Mouse (Mus musculus): Measurements from ENCODE around the gene Kcnc2. TPM values are rescaled to one million over a fixed set of nuclear protein-coding genes. Genes with fewer than 3 reads are reported as not detected.

Kcnc2 gene
- polyA plus RNA-seq, 1 experiment from 2014 or later: 2.3 TPM

GRCm38 (mm10) chr10:112277996-112278395, 7.1 kb downstream of the Kcnc2 start:
- no peak overlapping the region for H3K4me3 ChIP-seq
- 0 out of 2 replicates have a peak, but pooled peaks have one; percentile 43 for ATAC-seq
- H3K27me3 ChIP-seq: 0 out of 2 replicates have a peak, but pooled peaks cover 7% of the 10 kb centered on the region
- H3K27ac ChIP-seq: no peak overlapping the region
- 89% methylated on average over 3 of the region's 3 CpGs for WGBS
- H3K9me3 ChIP-seq (replicated peaks): no peaks in the 10 kb centered on the region
- no peaks in the 10 kb centered on the region for H3K36me3 ChIP-seq (ENCODE audit: poor library complexity, severe bottlenecking)
- H3K9ac ChIP-seq: no peak overlapping the region
- H3K4me1 ChIP-seq: no peaks in the 10 kb centered on the region
- no peak overlapping the region for H3K4me2 ChIP-seq

GRCm38 (mm10) chr10:112315136-112315535, 44.2 kb downstream of the Kcnc2 start:
- ATAC-seq: no peak
- no peak overlapping the region for H3K27ac ChIP-seq
- H3K27me3 ChIP-seq: no peaks in the 10 kb centered on the region
- no peaks in the 10 kb centered on the region for H3K4me1 ChIP-seq
- H3K9me3 ChIP-seq (replicated peaks): no peaks in the 10 kb centered on the region
- WGBS: 65% methylated on average over 11 of the region's 11 CpGs
- no peaks in the 10 kb centered on the region for H3K36me3 ChIP-seq (ENCODE audit: poor library complexity, severe bottlenecking)
- no peak overlapping the region for H3K9ac ChIP-seq
- no peak overlapping the region for H3K4me3 ChIP-seq
- H3K4me2 ChIP-seq: no peak overlapping the region

- Histone ChIP-seq H3K4me3 (no peak overlapping the region), H3K27ac (no peak overlapping the region), H3K9me3 (replicated peaks) (no peaks in the 10 kb centered on the region), H3K27me3 (no peaks in the 10 kb centered on the region), H3K9ac (no peak overlapping the region), H3K4me2 (no peak overlapping the region), H3K4me1 (no peaks in the 10 kb centered on the region), H3K36me3 (ENCODE audit: poor library complexity, severe bottlenecking) (no peaks in the 10 kb centered on the region)
- WGBS: 88% methylated on average over 1 of the region's 1 CpGs
- no peak for ATAC-seq
Measured at GRCm38 (mm10) chr10:112317783-112318182, 46.9 kb downstream of the Kcnc2 start.

GRCm38 (mm10) chr10:112357669-112358362, 86.9 kb downstream of the Kcnc2 start:
- Histone ChIP-seq H3K9ac (no peak overlapping the region), H3K9me3 (replicated peaks) (no peaks in the 10 kb centered on the region), H3K27ac (no peak overlapping the region), H3K4me3 (no peak overlapping the region), H3K27me3 (no peaks in the 10 kb centered on the region), H3K4me1 (peaks cover 8% of the 10 kb centered on the region; the same call in 1 of the 2 replicates), H3K36me3 (ENCODE audit: poor library complexity, severe bottlenecking) (no peaks in the 10 kb centered on the region), H3K4me2 (no peak overlapping the region)
- ATAC-seq: peak; percentile 85
- 16% methylated on average over 3 of the region's 3 CpGs for WGBS

- no peak overlapping the region for H3K4me2 ChIP-seq
- no peaks in the 10 kb centered on the region for H3K36me3 ChIP-seq (ENCODE audit: poor library complexity, severe bottlenecking)
- ATAC-seq: peak; percentile 69
- H3K4me3 ChIP-seq: no peak overlapping the region
- 24% methylated on average over 8 of the region's 8 CpGs for WGBS
- no peak overlapping the region for H3K9ac ChIP-seq
- no peaks in the 10 kb centered on the region for H3K9me3 ChIP-seq (replicated peaks)
- H3K4me1 ChIP-seq: peaks cover 8% of the 10 kb centered on the region; the same call in 1 of the 2 replicates
- no peak overlapping the region for H3K27ac ChIP-seq
- H3K27me3 ChIP-seq: no peaks in the 10 kb centered on the region
Measured at GRCm38 (mm10) chr10:112358363-112358704, 87.4 kb downstream of the Kcnc2 start.

- 0 out of 2 replicates have a peak, but pooled peaks have one; percentile 55 for ATAC-seq
- no peaks in the 10 kb centered on the region for H3K9me3 ChIP-seq (replicated peaks)
- no peaks in the 10 kb centered on the region for H3K36me3 ChIP-seq (ENCODE audit: poor library complexity, severe bottlenecking)
- peaks cover 8% of the 10 kb centered on the region; the same call in 1 of the 2 replicates for H3K4me1 ChIP-seq
- no peak overlapping the region for H3K9ac ChIP-seq
- no peaks in the 10 kb centered on the region for H3K27me3 ChIP-seq
- no peak overlapping the region for H3K4me2 ChIP-seq
- H3K27ac ChIP-seq: no peak overlapping the region
- no peak overlapping the region for H3K4me3 ChIP-seq
- 60% methylated on average over 5 of the region's 5 CpGs for WGBS
Measured at GRCm38 (mm10) chr10:112360704-112361103, 89.8 kb downstream of the Kcnc2 start.

GRCm38 (mm10) chr10:112368369-112368768, 97.4 kb downstream of the Kcnc2 start:
- Histone ChIP-seq H3K9ac (no peak overlapping the region), H3K27ac (no peak overlapping the region), H3K36me3 (ENCODE audit: poor library complexity, severe bottlenecking) (no peaks in the 10 kb centered on the region), H3K9me3 (replicated peaks) (no peaks in the 10 kb centered on the region), H3K4me2 (no peak overlapping the region), H3K4me1 (no peaks in the 10 kb centered on the region), H3K4me3 (no peak overlapping the region), H3K27me3 (no peaks in the 10 kb centered on the region)
- 85% methylated on average over 3 of the region's 3 CpGs for WGBS
- ATAC-seq: no peak

- Histone ChIP-seq H3K27me3 (no peaks in the 10 kb centered on the region), H3K4me2 (no peak overlapping the region), H3K9me3 (replicated peaks) (no peaks in the 10 kb centered on the region), H3K9ac (no peak overlapping the region), H3K4me1 (no peaks in the 10 kb centered on the region), H3K4me3 (no peak overlapping the region), H3K27ac (no peak overlapping the region), H3K36me3 (ENCODE audit: poor library complexity, severe bottlenecking) (no peaks in the 10 kb centered on the region)
- 77% methylated on average over 5 of the region's 5 CpGs for WGBS
- ATAC-seq: peak; percentile 75; the same call in 1 of the 2 replicates
Measured at GRCm38 (mm10) chr10:112377163-112377562, 106.2 kb downstream of the Kcnc2 start.

GRCm38 (mm10) chr10:112378465-112378864, 107.5 kb downstream of the Kcnc2 start:
- H3K4me2 ChIP-seq: no peak overlapping the region
- H3K27me3 ChIP-seq: no peaks in the 10 kb centered on the region
- H3K4me1 ChIP-seq: no peaks in the 10 kb centered on the region
- no peak overlapping the region for H3K27ac ChIP-seq
- no peaks in the 10 kb centered on the region for H3K9me3 ChIP-seq (replicated peaks)
- 81% methylated on average over 6 of the region's 6 CpGs for WGBS
- no peaks in the 10 kb centered on the region for H3K36me3 ChIP-seq (ENCODE audit: poor library complexity, severe bottlenecking)
- 0 out of 2 replicates have a peak, but pooled peaks have one; percentile 33 for ATAC-seq
- H3K4me3 ChIP-seq: no peak overlapping the region
- no peak overlapping the region for H3K9ac ChIP-seq

- Histone ChIP-seq H3K4me3 (no peak overlapping the region), H3K27ac (no peak overlapping the region), H3K4me2 (no peak overlapping the region), H3K9ac (no peak overlapping the region), H3K27me3 (no peaks in the 10 kb centered on the region), H3K4me1 (no peaks in the 10 kb centered on the region), H3K9me3 (replicated peaks) (no peaks in the 10 kb centered on the region), H3K36me3 (ENCODE audit: poor library complexity, severe bottlenecking) (no peaks in the 10 kb centered on the region)
- no peak for ATAC-seq
- 89% methylated on average over 6 of the region's 6 CpGs for WGBS
Measured at GRCm38 (mm10) chr10:112380590-112380989, 109.7 kb downstream of the Kcnc2 start.

- Histone ChIP-seq H3K36me3 (ENCODE audit: poor library complexity, severe bottlenecking) (no peaks in the 10 kb centered on the region), H3K9me3 (replicated peaks) (no peaks in the 10 kb centered on the region), H3K9ac (no peak overlapping the region), H3K4me3 (no peak overlapping the region), H3K27me3 (no peaks in the 10 kb centered on the region), H3K27ac (no peak overlapping the region), H3K4me1 (no peaks in the 10 kb centered on the region), H3K4me2 (no peak overlapping the region)
- WGBS: 59% methylated on average over 8 of the region's 8 CpGs
- no peak for ATAC-seq
Measured at GRCm38 (mm10) chr10:112394399-112394970, 123.6 kb downstream of the Kcnc2 start.

GRCm38 (mm10) chr10:112397194-112397593, 126.3 kb downstream of the Kcnc2 start:
- no peak overlapping the region for H3K9ac ChIP-seq
- H3K4me2 ChIP-seq: no peak overlapping the region
- no peak for ATAC-seq
- H3K4me3 ChIP-seq: no peak overlapping the region
- no peak overlapping the region for H3K27ac ChIP-seq
- H3K9me3 ChIP-seq (replicated peaks): no peaks in the 10 kb centered on the region
- H3K4me1 ChIP-seq: peaks cover 4% of the 10 kb centered on the region; the same call in 1 of the 2 replicates
- no peaks in the 10 kb centered on the region for H3K36me3 ChIP-seq (ENCODE audit: poor library complexity, severe bottlenecking)
- H3K27me3 ChIP-seq: no peaks in the 10 kb centered on the region
- WGBS: 51% methylated on average over 2 of the region's 2 CpGs

Measured in forebrain, embryonic 13.5 days (tissue).